Mouse (Mus musculus) erythroid progenitor cell, adult 5-6 weeks (primary cell): Measurements from ENCODE around the gene Ascl1. TPM values are rescaled to one million over a fixed set of nuclear protein-coding genes. Genes with fewer than 3 reads are reported as not detected.

Experiments
- ATAC-seq: replicated peaks from 2 replicates; pipeline ENCODE4 v1.8.0; 2016; ENCODE audit warnings: moderate number of reproducible peaks, mild to moderate bottlenecking, moderate TSS enrichment, inconsistent platforms; ENCODE audit not compliant: poor library complexity, low FRiP score, severe bottlenecking
- total RNA-seq, 2 experiments: library from RNA; stranded (forward) in 1 of 2; stranded (reverse) in 1 of 2; fragments of 150-400 nt in 1 of 2; fragments of 186-747, 209-891 nt in 1 of 2; gene quantifications; 2 replicates each; pipeline versions ENCODE4 v1.2.3 to v1.2.4; 2015 to 2017; ENCODE audit warnings: low replicate concordance in 2 of 2

Ascl1 gene
- not detected in 2 replicates for total RNA-seq (2015; ENCODE audit: low replicate concordance)
- not detected in 2 replicates for total RNA-seq (2017; ENCODE audit: low replicate concordance)

GRCm38 (mm10) chr10:87493576-87493975 lies at the start of gene Ascl1:
TSS of gene Ascl1 (minus strand) at chr10:87493660.
- no peak for ATAC-seq

GRCm38 (mm10) chr10:87534172-87534571 lies 40.7 kb upstream of the Ascl1 start:
- ATAC-seq: no peak

- ATAC-seq: no peak
These were observed 28.2 kb upstream of the Ascl1 start, which contains the start of gene Pah for GRCm38 (mm10) chr10:87521646-87522045. TSS of gene Pah (plus strand) at chr10:87521795.

GRCm38 (mm10) chr10:87520401-87521116 lies 27.1 kb upstream of the Ascl1 start:
- no peak for ATAC-seq

GRCm38 (mm10) chr10:87518585-87518984 lies 25.1 kb upstream of the Ascl1 start:
- no peak for ATAC-seq

GRCm38 (mm10) chr10:87513052-87513451 lies 19.6 kb upstream of the Ascl1 start:
- no peak for ATAC-seq

GRCm38 (mm10) chr10:87508581-87508980 lies 15.1 kb upstream of the Ascl1 start:
- ATAC-seq: no peak

GRCm38 (mm10) chr10:87503946-87504345 lies 10.5 kb upstream of the Ascl1 start:
- ATAC-seq: no peak

GRCm38 (mm10) chr10:87502283-87502682 lies 8.8 kb upstream of the Ascl1 start:
- ATAC-seq: no peak

- no peak for ATAC-seq
These were observed 8.2 kb upstream of the Ascl1 start for GRCm38 (mm10) chr10:87501659-87502042.

GRCm38 (mm10) chr10:87500926-87501658 lies 7.6 kb upstream of the Ascl1 start:
- ATAC-seq: no peak

GRCm38 (mm10) chr10:87497056-87497455 lies 3.6 kb upstream of the Ascl1 start:
- ATAC-seq: no peak

- ATAC-seq: no peak
These were observed 1.1 kb upstream of the Ascl1 start for GRCm38 (mm10) chr10:87494596-87494995.

GRCm38 (mm10) chr10:87494176-87494575 lies 716 bp upstream of the Ascl1 start:
- ATAC-seq: no peak

- no peak for ATAC-seq
These were observed 554 bp downstream of the Ascl1 start for GRCm38 (mm10) chr10:87492661-87493551.

GRCm38 (mm10) chr10:87492332-87492660 lies 1.2 kb downstream of the Ascl1 start:
- no peak for ATAC-seq

- ATAC-seq: no peak
These were observed 1.9 kb downstream of the Ascl1 start for GRCm38 (mm10) chr10:87491485-87492040.

- ATAC-seq: no peak
These were observed 3.1 kb downstream of the Ascl1 start for GRCm38 (mm10) chr10:87490328-87490727.

GRCm38 (mm10) chr10:87489246-87490009 lies 4.0 kb downstream of the Ascl1 start:
- ATAC-seq: no peak
